Mouse (Mus musculus): ENCODE data around the gene 1700102P08Rik. TPM values are rescaled to one million over a fixed set of nuclear protein-coding genes. Genes with fewer than 3 reads are reported as not detected.

The 1700102P08Rik gene
- polyA plus RNA-seq, 1 experiment from 2014 or later, result 0.78 TPM

- Histone ChIP-seq H3K27ac (ENCODE audit: low read depth) (no peak overlapping the region), H3K9me3 (ENCODE audit: low read depth, low read length) (no peaks in the 10 kb centered on the region), H3K36me3 (ENCODE audit: insufficient read depth) (no peaks in the 10 kb centered on the region), H3K4me3 (ENCODE audit: low read depth, low read length) (no peak overlapping the region), H3K4me2 (no peak overlapping the region), H3K9ac (no peak overlapping the region), H3K4me1 (ENCODE audit: insufficient read depth) (no peaks in the 10 kb centered on the region), H3K27me3 (ENCODE audit: insufficient read depth, low read length) (no peaks in the 10 kb centered on the region)
- ATAC-seq (ENCODE audit: insufficient read depth) (no peak), DNase-seq (no peak)
- 67% methylated on average over 5 of the region's 5 CpGs for WGBS
- TF ChIP-seq CTCF (IDR thresholded peaks at IDR 0.05; ENCODE audit: low read depth), result no peak
Observed at GRCm38 (mm10) chr9:108440485-108440884, 47.9 kb downstream of the 1700102P08Rik start.

- Histone ChIP-seq H3K36me3 (ENCODE audit: insufficient read depth) (no peaks in the 10 kb centered on the region), H3K4me3 (ENCODE audit: low read depth, low read length) (no peak overlapping the region), H3K9ac (no peak overlapping the region), H3K4me1 (ENCODE audit: insufficient read depth) (no peaks in the 10 kb centered on the region), H3K27me3 (ENCODE audit: insufficient read depth, low read length) (no peaks in the 10 kb centered on the region), H3K4me2 (no peak overlapping the region), H3K9me3 (ENCODE audit: low read depth, low read length) (no peaks in the 10 kb centered on the region), H3K27ac (ENCODE audit: low read depth) (no peak overlapping the region)
- TF ChIP-seq CTCF (IDR thresholded peaks at IDR 0.05; ENCODE audit: low read depth), result no peak
- WGBS, result 81% methylated on average over 11 of the region's 11 CpGs
- ATAC-seq (ENCODE audit: insufficient read depth) (no peak), DNase-seq (no peak)
Observed at GRCm38 (mm10) chr9:108441236-108441919, 48.8 kb downstream of the 1700102P08Rik start.

GRCm38 (mm10) chr9:108445125-108445524, 52.5 kb downstream of the 1700102P08Rik start:
- no peak for TF ChIP-seq CTCF (IDR thresholded peaks at IDR 0.05; ENCODE audit: low read depth)
- no peak for ATAC-seq (ENCODE audit: insufficient read depth)
- no peak for DNase-seq
- Histone ChIP-seq H3K9me3 (ENCODE audit: low read depth, low read length) (no peaks in the 10 kb centered on the region), H3K4me1 (ENCODE audit: insufficient read depth) (peaks cover 6% of the 10 kb centered on the region), H3K36me3 (ENCODE audit: insufficient read depth) (peaks cover 13% of the 10 kb centered on the region), H3K9ac (no peak overlapping the region), H3K27me3 (ENCODE audit: insufficient read depth, low read length) (no peaks in the 10 kb centered on the region), H3K27ac (ENCODE audit: low read depth) (no peak overlapping the region), H3K4me2 (no peak overlapping the region), H3K4me3 (ENCODE audit: low read depth, low read length) (no peak overlapping the region)
- WGBS, result 53% methylated on average over 9 of the region's 9 CpGs

GRCm38 (mm10) chr9:108449860-108450259, 57.3 kb downstream of the 1700102P08Rik start:
- ATAC-seq (ENCODE audit: insufficient read depth) (peak; percentile 2; the same call in 1 of the 2 replicates), DNase-seq (peak; percentile 66)
- Histone ChIP-seq H3K9me3 (ENCODE audit: low read depth, low read length) (no peaks in the 10 kb centered on the region), H3K9ac (no peak overlapping the region), H3K4me2 (peak overlapping the region; percentile 83), H3K36me3 (ENCODE audit: insufficient read depth) (peaks cover 13% of the 10 kb centered on the region), H3K4me1 (ENCODE audit: insufficient read depth) (peaks cover 22% of the 10 kb centered on the region), H3K27ac (ENCODE audit: low read depth) (peak overlapping the region; percentile 72), H3K27me3 (ENCODE audit: insufficient read depth, low read length) (no peaks in the 10 kb centered on the region), H3K4me3 (ENCODE audit: low read depth, low read length) (no peak overlapping the region)
- TF ChIP-seq CTCF (IDR thresholded peaks at IDR 0.05; ENCODE audit: low read depth), result no peak
- WGBS, result 45% methylated on average over 4 of the region's 4 CpGs

- Histone ChIP-seq H3K36me3 (ENCODE audit: insufficient read depth) (peaks cover 13% of the 10 kb centered on the region), H3K4me1 (ENCODE audit: insufficient read depth) (peaks cover 22% of the 10 kb centered on the region), H3K27me3 (ENCODE audit: insufficient read depth, low read length) (no peaks in the 10 kb centered on the region), H3K4me3 (ENCODE audit: low read depth, low read length) (peak overlapping the region; percentile 51), H3K4me2 (peak overlapping the region; percentile 83), H3K27ac (ENCODE audit: low read depth) (peak overlapping the region; percentile 79), H3K9me3 (ENCODE audit: low read depth, low read length) (no peaks in the 10 kb centered on the region), H3K9ac (peak overlapping the region; percentile 15; the same call in 1 of the 2 replicates)
- 52% methylated on average over 21 of the region's 21 CpGs for WGBS
- DNase-seq (peak; percentile 90), ATAC-seq (ENCODE audit: insufficient read depth) (peak; percentile 21)
- no peak for TF ChIP-seq CTCF (IDR thresholded peaks at IDR 0.05; ENCODE audit: low read depth)
Observed at GRCm38 (mm10) chr9:108450292-108451169, 57.9 kb downstream of the 1700102P08Rik start.

GRCm38 (mm10) chr9:108451170-108451493, 58.5 kb downstream of the 1700102P08Rik start:
- H3K4me3 ChIP-seq (ENCODE audit: low read depth, low read length), result peak overlapping the region; percentile 51
- ATAC-seq (ENCODE audit: insufficient read depth), result no peak
- peak overlapping the region; percentile 79; the same call in 1 of the 2 replicates for H3K27ac ChIP-seq (ENCODE audit: low read depth)
- H3K4me1 ChIP-seq (ENCODE audit: insufficient read depth), result peaks cover 22% of the 10 kb centered on the region
- H3K27me3 ChIP-seq (ENCODE audit: insufficient read depth, low read length), result no peaks in the 10 kb centered on the region
- 80% methylated on average over 6 of the region's 6 CpGs for WGBS
- peak overlapping the region; percentile 69; the same call in 1 of the 2 replicates for H3K9ac ChIP-seq
- no peak for TF ChIP-seq CTCF (IDR thresholded peaks at IDR 0.05; ENCODE audit: low read depth)
- peak overlapping the region; percentile 83 for H3K4me2 ChIP-seq
- no peak for DNase-seq
- H3K9me3 ChIP-seq (ENCODE audit: low read depth, low read length), result no peaks in the 10 kb centered on the region
- peaks cover 13% of the 10 kb centered on the region for H3K36me3 ChIP-seq (ENCODE audit: insufficient read depth)
